Mouse (Mus musculus): ENCODE measurements around the gene Mllt6. TPM values are rescaled to one million over a fixed set of nuclear protein-coding genes. Genes with fewer than 3 reads are reported as not detected.
"Not testable (repeated sequence)": the region's sequence is repeated elsewhere in the genome, so short reads cannot be mapped to it uniquely, and the experiment has no call there.

Mllt6 gene
- total RNA-seq, 1 experiment, result 113 TPM

DNA sequence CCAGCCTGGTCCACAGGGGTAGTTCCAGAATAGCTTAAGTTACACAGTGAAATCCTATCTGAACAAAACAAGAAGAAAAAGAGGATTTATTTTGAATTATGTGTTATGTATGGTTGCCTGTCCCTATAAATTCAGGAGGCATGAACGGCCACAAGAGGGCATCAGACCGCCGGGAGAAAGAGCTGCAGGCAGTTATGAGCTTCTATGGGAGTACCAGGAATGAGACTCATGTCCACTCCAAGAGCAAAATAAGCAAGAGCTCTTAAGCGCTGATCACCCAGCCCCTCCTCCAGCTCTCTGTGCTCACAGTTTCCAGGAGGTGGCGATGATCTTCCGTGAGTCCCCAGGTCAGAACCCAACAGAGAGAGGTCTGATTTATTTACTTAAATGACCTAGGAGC is 18.4 kb upstream of the Mllt6 start:
- Histone ChIP-seq H3K36me3 (ENCODE audit: control insufficient read depth, insufficient read depth, low read length, poor library complexity, severe bottlenecking) (no peaks in the 10 kb centered on the region), H3K4me3 (ENCODE audit: insufficient read depth in 1 of 2, low read depth in 1 of 2, low read length in 2 of 2, poor library complexity in 1 of 2, severe bottlenecking in 1 of 2) (peak overlapping the region in 1 of 2 experiments; percentile 9; a peak in 1 of 4 replicates), H3K9ac (ENCODE audit: insufficient read depth, low read depth, low read length, poor library complexity, severe bottlenecking) (peak overlapping the region; percentile 30; the same call in 1 of the 2 replicates), H3K27ac (ENCODE audit: insufficient read depth, low read depth, low read length, poor library complexity, severe bottlenecking) (no peak overlapping the region; the same call in 1 of the 2 replicates), H3K9me3 (ENCODE audit: control insufficient read depth, insufficient read depth, low read depth, low read length) (no peaks in the 10 kb centered on the region), H3K4me1 (ENCODE audit: control insufficient read depth in 2 of 2, insufficient read depth in 2 of 2, low read length in 2 of 2, poor library complexity in 1 of 2) (0 out of 4 replicates have a peak, but pooled peaks cover 0 to 4% of the 10 kb centered on the region in 2 experiments)
- no peak for DNase-seq (ENCODE audit: low read depth, low spot score)
- in situ Hi-C loops (cut with MboI; ENCODE audit: low sequenced_read_pairs in 2 of 2, unreplicated experiment in 2 of 2), result no loop called here
- TF ChIP-seq MAFK (IDR thresholded peaks at IDR 0.05; ENCODE audit: insufficient read depth, low read depth, low read length) (no peak), ZNF384 (IDR thresholded peaks at IDR 0.05; ENCODE audit: low read depth, low read length) (peak; percentile 57; the same call in 1 of the 2 replicates), HCFC1 (IDR thresholded peaks at IDR 0.05; ENCODE audit: borderline replicate concordance, insufficient read depth, low read length) (peak; percentile 56; the same call in 1 of the 2 replicates), ZC3H11A (IDR thresholded peaks at IDR 0.05; ENCODE audit: borderline replicate concordance, low read depth, low read length) (peak; percentile 91), CHD2 (IDR thresholded peaks at IDR 0.05; ENCODE audit: low read depth, low read length) (no peak)

DNA sequence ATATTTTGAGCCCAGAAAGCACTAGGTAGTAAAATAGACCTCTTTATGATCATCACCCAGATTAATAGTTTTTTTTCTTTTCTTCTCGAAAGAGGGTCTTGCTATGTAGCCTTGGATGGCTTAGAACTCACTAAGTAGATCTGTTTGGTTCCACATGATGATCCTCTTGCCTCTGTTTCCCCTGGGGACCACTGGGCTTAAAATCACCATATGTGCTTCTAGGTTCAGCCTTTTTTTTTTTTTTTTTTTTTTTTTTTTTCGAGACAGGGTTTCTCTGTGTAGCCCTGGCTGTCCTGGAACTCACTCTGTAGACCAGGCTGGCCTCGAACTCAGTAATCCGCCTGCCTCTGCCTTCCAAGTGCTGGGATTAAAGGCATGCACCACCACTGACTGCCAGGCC is 14.7 kb upstream of the Mllt6 start:
- in situ Hi-C loops (cut with MboI; ENCODE audit: low sequenced_read_pairs in 2 of 2, unreplicated experiment in 2 of 2); H3K36me3 ChIP-seq (ENCODE audit: control insufficient read depth, insufficient read depth, low read length, poor library complexity, severe bottlenecking); H3K4me3 ChIP-seq (ENCODE audit: insufficient read depth in 1 of 2, low read depth in 1 of 2, low read length in 2 of 2, poor library complexity in 1 of 2, severe bottlenecking in 1 of 2); H3K4me1 ChIP-seq (ENCODE audit: control insufficient read depth in 2 of 2, insufficient read depth in 2 of 2, low read length in 2 of 2, poor library complexity in 1 of 2); H3K9me3 ChIP-seq (ENCODE audit: control insufficient read depth, insufficient read depth, low read depth, low read length); H3K27ac ChIP-seq (ENCODE audit: insufficient read depth, low read depth, low read length, poor library complexity, severe bottlenecking); H3K9ac ChIP-seq (ENCODE audit: insufficient read depth, low read depth, low read length, poor library complexity, severe bottlenecking); DNase-seq (ENCODE audit: low read depth, low spot score): not testable (repeated sequence)

DNA sequence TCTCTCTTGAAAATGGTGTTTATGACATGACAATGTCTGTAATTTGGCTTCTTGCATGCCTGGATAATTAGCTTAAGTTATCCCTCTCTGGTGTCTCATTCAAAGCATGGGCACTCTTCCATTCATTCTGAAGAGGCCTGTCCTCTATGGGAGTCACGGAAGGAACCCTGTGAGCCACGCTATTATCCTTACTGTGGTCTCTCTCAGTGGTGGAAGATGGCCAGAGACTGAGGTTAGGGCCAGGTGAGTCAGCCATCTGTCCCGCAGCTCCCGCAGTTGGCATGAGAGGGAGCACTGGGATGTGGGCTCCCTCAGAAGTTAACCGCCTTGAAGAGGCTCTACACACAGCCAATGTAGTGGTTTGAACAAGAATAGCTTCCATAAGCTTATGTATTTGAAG is 12.9 kb upstream of the Mllt6 start:
- Histone ChIP-seq H3K27ac (ENCODE audit: insufficient read depth, low read depth, low read length, poor library complexity, severe bottlenecking) (no peak overlapping the region), H3K36me3 (ENCODE audit: control insufficient read depth, insufficient read depth, low read length, poor library complexity, severe bottlenecking) (no peaks in the 10 kb centered on the region; the same call in 1 of the 2 replicates), H3K9me3 (ENCODE audit: control insufficient read depth, insufficient read depth, low read depth, low read length) (no peaks in the 10 kb centered on the region), H3K4me1 (ENCODE audit: control insufficient read depth in 2 of 2, insufficient read depth in 2 of 2, low read length in 2 of 2, poor library complexity in 1 of 2) (peaks cover 0 to 8% of the 10 kb centered on the region in 2 experiments; a peak in 1 of 4 replicates), H3K9ac (ENCODE audit: insufficient read depth, low read depth, low read length, poor library complexity, severe bottlenecking) (no peak overlapping the region), H3K4me3 (ENCODE audit: insufficient read depth in 1 of 2, low read depth in 1 of 2, low read length in 2 of 2, poor library complexity in 1 of 2, severe bottlenecking in 1 of 2) (no peak overlapping the region)
- in situ Hi-C loops (cut with MboI; ENCODE audit: low sequenced_read_pairs in 2 of 2, unreplicated experiment in 2 of 2), result no loop called here
- no peak for DNase-seq (ENCODE audit: low read depth, low spot score)
- TF ChIP-seq HCFC1 (IDR thresholded peaks at IDR 0.05; ENCODE audit: borderline replicate concordance, insufficient read depth, low read length) (no peak), ZC3H11A (IDR thresholded peaks at IDR 0.05; ENCODE audit: borderline replicate concordance, low read depth, low read length) (no peak), MAFK (IDR thresholded peaks at IDR 0.05; ENCODE audit: insufficient read depth, low read depth, low read length) (no peak), ZNF384 (IDR thresholded peaks at IDR 0.05; ENCODE audit: low read depth, low read length) (no peak), CHD2 (IDR thresholded peaks at IDR 0.05; ENCODE audit: low read depth, low read length) (no peak)

DNA sequence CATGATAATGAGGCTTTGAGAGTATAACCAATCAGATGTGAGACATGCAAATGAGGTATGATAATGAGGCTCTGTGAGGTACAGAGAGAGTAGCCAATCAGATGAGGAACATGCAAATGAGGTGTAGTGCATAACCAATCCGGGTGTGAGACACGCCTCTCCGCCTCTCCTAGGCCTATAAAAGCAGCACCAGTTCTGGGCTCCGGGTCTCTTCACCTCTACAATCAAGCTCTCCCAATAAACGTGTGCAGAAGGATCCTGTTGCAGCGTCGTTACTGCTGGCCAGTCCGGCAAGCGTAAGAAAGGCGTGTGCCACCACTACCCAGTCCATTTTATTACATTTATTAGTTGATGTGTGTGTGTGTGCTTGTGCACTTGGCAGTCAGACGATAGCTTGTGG is 9.8 kb upstream of the Mllt6 start:
- H3K9ac ChIP-seq (ENCODE audit: insufficient read depth, low read depth, low read length, poor library complexity, severe bottlenecking); H3K27ac ChIP-seq (ENCODE audit: insufficient read depth, low read depth, low read length, poor library complexity, severe bottlenecking); in situ Hi-C loops (cut with MboI; ENCODE audit: low sequenced_read_pairs in 2 of 2, unreplicated experiment in 2 of 2); H3K9me3 ChIP-seq (ENCODE audit: control insufficient read depth, insufficient read depth, low read depth, low read length); DNase-seq (ENCODE audit: low read depth, low spot score); H3K36me3 ChIP-seq (ENCODE audit: control insufficient read depth, insufficient read depth, low read length, poor library complexity, severe bottlenecking): not testable (repeated sequence)
- peaks cover 7 to 19% of the 10 kb centered on the region in 2 experiments for H3K4me1 ChIP-seq (ENCODE audit: control insufficient read depth in 2 of 2, insufficient read depth in 2 of 2, low read length in 2 of 2, poor library complexity in 1 of 2)
- peak overlapping the region in 1 of 2 experiments; percentile 3; a peak in 1 of 4 replicates for H3K4me3 ChIP-seq (ENCODE audit: insufficient read depth in 1 of 2, low read depth in 1 of 2, low read length in 2 of 2, poor library complexity in 1 of 2, severe bottlenecking in 1 of 2)

DNA sequence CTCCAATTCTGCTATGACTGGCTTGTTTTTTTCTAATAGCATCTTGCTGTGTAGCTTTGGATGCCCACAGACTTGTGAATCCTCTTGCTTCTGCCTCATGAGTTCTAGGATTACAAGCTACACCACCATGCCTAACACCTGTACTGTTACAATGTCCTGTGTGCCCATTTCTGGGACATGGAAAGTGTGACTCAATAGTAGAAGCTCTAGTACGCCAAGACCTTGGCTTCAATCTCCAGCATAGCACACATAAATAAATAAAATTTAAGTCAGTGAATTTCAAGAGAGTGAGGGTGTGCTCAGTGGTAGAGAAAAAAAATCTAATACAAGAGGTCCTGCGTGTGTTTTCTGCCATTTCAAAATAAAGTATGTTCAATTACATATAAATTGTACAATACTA is 9.0 kb upstream of the Mllt6 start:
- peaks cover 7 to 19% of the 10 kb centered on the region in 2 experiments for H3K4me1 ChIP-seq (ENCODE audit: control insufficient read depth in 2 of 2, insufficient read depth in 2 of 2, low read length in 2 of 2, poor library complexity in 1 of 2)
- in situ Hi-C loops (cut with MboI; ENCODE audit: low sequenced_read_pairs in 2 of 2, unreplicated experiment in 2 of 2), result no loop called here

More for the DNA sequence above, 9.0 kb upstream of the Mllt6 start:
- peaks cover 3% of the 10 kb centered on the region; the same call in 1 of the 2 replicates for H3K36me3 ChIP-seq (ENCODE audit: control insufficient read depth, insufficient read depth, low read length, poor library complexity, severe bottlenecking)
- no peak overlapping the region for H3K4me3 ChIP-seq (ENCODE audit: insufficient read depth in 1 of 2, low read depth in 1 of 2, low read length in 2 of 2, poor library complexity in 1 of 2, severe bottlenecking in 1 of 2)
- no peak for TF ChIP-seq ZC3H11A (IDR thresholded peaks at IDR 0.05; ENCODE audit: borderline replicate concordance, low read depth, low read length)
- TF ChIP-seq HCFC1 (IDR thresholded peaks at IDR 0.05; ENCODE audit: borderline replicate concordance, insufficient read depth, low read length), result no peak
- TF ChIP-seq MAFK (IDR thresholded peaks at IDR 0.05; ENCODE audit: insufficient read depth, low read depth, low read length), result no peak
- no peak for TF ChIP-seq ZNF384 (IDR thresholded peaks at IDR 0.05; ENCODE audit: low read depth, low read length)
- no peak for TF ChIP-seq CHD2 (IDR thresholded peaks at IDR 0.05; ENCODE audit: low read depth, low read length)
- DNase-seq (ENCODE audit: low read depth, low spot score), result no peak
- no peak overlapping the region for H3K27ac ChIP-seq (ENCODE audit: insufficient read depth, low read depth, low read length, poor library complexity, severe bottlenecking)
- no peak overlapping the region for H3K9ac ChIP-seq (ENCODE audit: insufficient read depth, low read depth, low read length, poor library complexity, severe bottlenecking)
- no peaks in the 10 kb centered on the region for H3K9me3 ChIP-seq (ENCODE audit: control insufficient read depth, insufficient read depth, low read depth, low read length)

Measured in ES-E14 (cell line).